Mouse (Mus musculus): Measurements from ENCODE around the gene Stmn1.
"Not testable (repeated sequence)": the region's sequence is repeated elsewhere in the genome, so short reads cannot be mapped to it uniquely, and the experiment has no call there.

Stmn1 gene

GRCm38 (mm10) chr4:134485151-134485900 is 17.2 kb downstream of the Stmn1 start:
- no peak for DNase-seq (ENCODE audit: inconsistent ontology term)

GRCm38 (mm10) chr4:134488211-134488610 is 20.1 kb downstream of the Stmn1 start:
- no peak for DNase-seq (ENCODE audit: inconsistent ontology term)

- DNase-seq (ENCODE audit: inconsistent ontology term), result no peak
Observed at GRCm38 (mm10) chr4:134489986-134490665, 22.0 kb downstream of the Stmn1 start.

DNA sequence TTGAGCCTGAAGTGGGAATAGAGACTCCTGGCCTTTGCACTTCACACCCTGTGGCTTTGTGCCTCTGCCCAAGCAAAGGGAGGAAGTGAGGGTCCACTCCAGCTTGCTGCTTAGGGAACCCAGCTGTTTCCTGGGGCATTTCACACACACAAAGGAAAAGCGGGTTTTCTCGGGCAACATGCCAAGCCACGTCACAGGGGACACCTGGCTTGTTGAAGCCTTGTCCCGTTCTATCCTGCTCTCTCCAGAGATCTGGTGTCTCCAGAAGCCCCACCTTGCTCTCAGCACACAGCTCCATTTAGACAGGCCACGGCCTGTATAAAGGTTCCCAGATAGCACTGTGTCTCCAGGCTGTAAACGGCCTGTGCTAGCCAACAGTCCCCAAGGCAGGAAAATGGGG is 23.6 kb downstream of the Stmn1 start:
- no peak for DNase-seq (ENCODE audit: inconsistent ontology term)

DNA sequence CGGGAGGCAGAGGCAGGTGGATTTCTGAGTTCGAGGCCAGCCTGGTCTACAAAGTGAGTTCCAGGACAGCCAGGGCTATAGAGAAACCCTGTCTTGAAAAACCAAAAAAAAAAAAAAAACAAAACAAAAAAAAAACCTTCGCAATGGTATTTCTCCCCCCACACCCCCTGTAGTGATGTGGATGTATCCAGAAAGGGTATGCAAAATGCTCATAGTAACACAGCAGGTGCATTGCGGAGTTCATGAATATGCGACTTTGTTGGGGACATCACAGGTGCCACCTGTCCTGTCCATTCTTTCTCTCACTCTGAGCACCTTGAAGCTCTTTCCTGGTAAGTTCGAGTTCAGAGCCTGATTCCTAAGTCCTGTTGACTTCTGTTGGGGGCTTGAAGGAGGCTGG is 26.0 kb downstream of the Stmn1 start:
- not testable (repeated sequence) for DNase-seq (ENCODE audit: inconsistent ontology term)

GRCm38 (mm10) chr4:134494780-134495545 is 26.8 kb downstream of the Stmn1 start:
- DNase-seq (ENCODE audit: inconsistent ontology term), result no peak

GRCm38 (mm10) chr4:134495546-134495923 is 27.4 kb downstream of the Stmn1 start:
- DNase-seq (ENCODE audit: inconsistent ontology term), result no peak

DNA sequence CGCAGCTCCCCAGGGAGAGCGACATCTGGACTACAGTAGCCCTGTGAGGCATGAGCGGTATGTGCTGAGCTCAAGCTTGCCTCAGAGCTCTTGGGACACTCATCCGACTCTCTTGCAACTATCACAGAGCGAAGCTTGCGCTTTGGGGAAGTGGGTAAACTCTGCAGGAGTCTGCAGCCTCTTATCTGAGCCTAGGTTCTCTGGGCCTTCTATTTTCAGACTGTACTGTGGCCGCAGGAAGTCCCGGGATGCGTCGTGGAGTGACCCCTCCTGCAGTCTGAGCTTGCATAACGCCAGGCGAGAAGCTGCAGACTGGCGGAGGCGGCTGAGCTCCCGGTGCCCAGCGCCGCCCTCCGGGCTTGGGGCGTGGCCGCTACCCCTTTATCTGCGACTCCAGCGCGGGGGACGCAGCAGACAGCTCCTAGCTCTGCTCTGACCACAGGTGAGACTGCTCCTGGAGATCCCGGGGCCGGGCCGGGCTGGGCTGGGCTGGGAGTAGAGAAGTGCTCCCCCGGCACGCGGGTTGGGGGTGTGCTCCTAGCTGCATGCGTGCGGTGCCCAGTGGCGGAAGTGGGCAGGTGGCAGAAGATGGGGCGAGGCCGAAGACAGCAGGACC is 28.6 kb downstream of the Stmn1 start, which contains the start of gene Paqr7:
Gene Paqr7 (plus strand): TSS at position 103 of the 616 bp plus-strand sequence.
- DNase-seq (ENCODE audit: inconsistent ontology term), result peak; percentile 79

- DNase-seq (ENCODE audit: inconsistent ontology term), result no peak
Observed at GRCm38 (mm10) chr4:134497223-134497622, 29.1 kb downstream of the Stmn1 start.

- DNase-seq (ENCODE audit: inconsistent ontology term), result no peak
Observed at GRCm38 (mm10) chr4:134497986-134498731, 30.0 kb downstream of the Stmn1 start.

DNA sequence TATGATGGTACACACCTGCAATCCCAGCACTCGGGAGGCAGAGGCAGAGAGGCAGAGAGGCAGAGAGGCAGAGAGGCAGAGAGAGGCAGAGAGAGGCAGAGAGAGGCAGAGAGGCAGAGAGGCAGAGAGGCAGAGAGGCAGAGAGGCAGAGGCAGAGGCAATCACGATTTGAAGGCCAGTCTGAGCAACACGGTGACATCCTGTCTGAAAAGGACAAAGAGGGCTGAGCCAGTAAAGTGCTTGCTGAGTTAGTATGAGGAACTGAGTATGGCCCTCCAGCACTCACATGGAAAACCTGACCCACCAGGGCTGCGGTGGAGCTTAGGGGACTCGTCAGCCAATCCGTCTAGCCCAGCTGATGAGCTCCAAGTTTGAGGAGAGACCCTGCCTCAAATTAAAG is 30.9 kb downstream of the Stmn1 start:
- not testable (repeated sequence) for DNase-seq (ENCODE audit: inconsistent ontology term)

DNA sequence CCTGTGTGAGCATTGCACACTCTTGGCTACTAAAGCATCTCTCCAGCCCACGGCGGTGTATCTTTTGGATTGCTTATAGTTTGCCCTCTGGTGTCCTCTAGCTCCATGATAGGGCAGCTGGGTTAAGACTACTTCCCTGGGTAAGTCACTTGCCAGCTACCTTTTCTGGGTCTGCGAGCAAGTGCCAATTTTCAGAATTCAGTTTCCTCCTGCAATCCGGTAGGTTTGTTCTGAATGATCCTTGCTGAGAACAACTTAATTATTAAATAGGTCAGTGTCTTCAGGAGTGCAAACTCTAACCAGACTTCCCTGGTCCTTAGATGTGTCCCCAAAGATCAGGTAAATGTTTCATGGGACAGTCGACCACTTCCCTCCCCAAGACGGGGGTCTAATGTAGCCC is 33.0 kb downstream of the Stmn1 start:
- DNase-seq (ENCODE audit: inconsistent ontology term), result no peak

DNA sequence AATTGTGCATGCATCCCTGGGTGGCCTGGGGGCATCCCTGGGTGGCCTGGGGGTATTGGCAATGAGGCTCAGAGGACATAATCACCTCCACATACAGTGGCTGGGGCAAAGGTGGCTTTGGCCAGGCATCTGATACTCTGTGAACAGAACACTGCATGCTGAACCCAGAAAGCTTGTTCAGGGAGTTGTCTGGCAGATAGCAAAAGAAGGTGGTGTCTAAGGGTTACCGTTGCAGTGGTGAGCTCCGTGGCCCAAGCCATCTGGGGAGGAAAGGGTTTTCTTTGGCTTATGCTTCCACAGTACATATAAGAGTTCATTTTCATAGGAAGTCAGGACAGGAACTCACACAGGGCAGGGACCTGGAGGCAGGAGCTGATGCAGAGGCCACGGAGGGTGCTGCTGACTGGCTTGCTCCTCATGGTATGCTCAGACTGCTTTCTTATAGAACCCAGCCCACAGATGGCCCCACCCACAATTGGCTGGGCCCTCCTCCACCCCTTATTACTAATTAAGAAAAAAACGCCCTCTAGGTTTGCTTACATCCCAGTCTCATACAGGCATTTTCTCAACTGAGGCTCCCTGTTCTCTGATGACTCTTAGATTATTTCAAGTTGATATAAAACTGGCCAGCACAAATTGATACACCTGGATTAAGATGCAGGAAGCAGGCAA is 35.7 kb downstream of the Stmn1 start:
- no peak for DNase-seq (ENCODE audit: inconsistent ontology term)

DNA sequence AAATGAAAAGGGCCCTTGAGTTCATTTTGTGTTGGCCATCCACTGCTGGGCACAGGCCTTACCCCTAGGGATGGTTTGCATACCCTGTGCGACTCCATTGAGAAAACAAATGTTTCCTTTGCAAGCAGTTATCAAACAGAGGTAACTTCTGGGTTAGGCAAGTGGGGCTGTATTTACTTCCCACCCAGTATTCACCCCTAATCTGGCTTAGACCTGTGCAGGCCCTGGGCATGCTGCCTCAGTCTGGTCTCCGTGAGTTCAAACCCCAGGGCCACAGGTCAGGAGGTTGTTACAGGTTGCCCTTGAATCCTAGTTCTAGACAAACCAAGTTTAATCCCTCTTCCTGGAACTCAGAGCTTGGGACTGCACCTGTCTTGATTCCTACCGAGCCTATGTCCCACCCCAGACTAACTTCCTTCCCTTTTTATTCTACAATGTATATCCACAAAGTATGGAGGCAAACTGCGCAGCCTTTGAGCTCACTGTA is 37.2 kb downstream of the Stmn1 start:
- no peak for DNase-seq (ENCODE audit: inconsistent ontology term)

DNA sequence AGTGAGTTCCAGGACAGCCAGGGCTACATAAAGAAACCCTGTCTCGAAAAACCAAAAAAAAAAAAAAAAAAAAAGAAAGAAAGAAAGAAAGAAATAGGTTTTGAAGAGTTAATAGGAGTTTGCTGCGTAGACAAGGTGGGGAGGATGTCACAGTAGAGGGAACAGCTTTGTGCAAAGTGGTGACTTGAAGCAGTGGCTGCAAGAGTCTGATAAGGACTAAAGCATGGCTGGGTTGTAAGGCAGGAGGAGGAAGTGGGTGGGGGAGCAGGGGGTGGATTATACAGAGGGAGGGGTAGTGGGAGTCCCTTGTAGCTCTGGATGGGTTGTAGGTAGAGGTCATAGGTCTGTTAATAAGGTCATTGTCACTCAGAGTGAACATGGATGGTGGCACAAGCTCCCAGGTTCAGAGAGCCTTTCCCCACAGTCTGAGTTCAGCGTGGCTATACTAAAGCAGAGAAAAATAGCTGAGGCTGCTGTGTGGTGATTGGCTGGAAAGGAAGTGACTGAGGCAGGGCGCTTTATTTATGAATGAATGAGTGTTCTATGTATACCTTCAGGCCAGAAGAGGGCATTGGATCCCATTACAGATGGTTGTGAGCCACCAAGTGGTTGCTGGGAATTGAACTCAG is 38.0 kb downstream of the Stmn1 start:
- no peak for DNase-seq (ENCODE audit: inconsistent ontology term)

- DNase-seq (ENCODE audit: inconsistent ontology term), result no peak
Observed at GRCm38 (mm10) chr4:134506713-134507112, 38.6 kb downstream of the Stmn1 start.

DNA sequence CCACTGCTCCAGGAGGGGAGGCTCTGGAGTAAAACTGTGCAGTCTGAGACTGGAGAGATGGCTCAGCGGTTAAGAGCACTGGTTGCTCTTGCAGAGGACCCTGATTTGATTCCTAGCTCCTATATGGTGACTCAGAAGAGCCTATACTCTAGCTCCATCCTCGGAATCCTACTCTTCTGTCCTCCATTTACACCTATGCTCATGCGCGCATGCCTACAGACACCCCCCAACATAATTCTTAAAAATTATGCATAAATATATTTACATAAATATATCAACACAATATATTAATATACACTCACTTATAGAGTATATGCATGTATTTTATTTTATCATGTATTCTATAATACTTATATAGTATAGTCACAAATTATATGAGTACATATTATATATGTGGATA is 42.3 kb downstream of the Stmn1 start:
- no peak for DNase-seq (ENCODE audit: inconsistent ontology term)

- peak; percentile 92 for DNase-seq (ENCODE audit: inconsistent ontology term)
Observed at GRCm38 (mm10) chr4:134510845-134511411, 42.8 kb downstream of the Stmn1 start, which contains the start of gene Aunip. Gene Aunip, plus strand, starts transcription at chr4:134510999.

GRCm38 (mm10) chr4:134511730-134512129 is 43.6 kb downstream of the Stmn1 start:
- no peak for DNase-seq (ENCODE audit: inconsistent ontology term)

DNA sequence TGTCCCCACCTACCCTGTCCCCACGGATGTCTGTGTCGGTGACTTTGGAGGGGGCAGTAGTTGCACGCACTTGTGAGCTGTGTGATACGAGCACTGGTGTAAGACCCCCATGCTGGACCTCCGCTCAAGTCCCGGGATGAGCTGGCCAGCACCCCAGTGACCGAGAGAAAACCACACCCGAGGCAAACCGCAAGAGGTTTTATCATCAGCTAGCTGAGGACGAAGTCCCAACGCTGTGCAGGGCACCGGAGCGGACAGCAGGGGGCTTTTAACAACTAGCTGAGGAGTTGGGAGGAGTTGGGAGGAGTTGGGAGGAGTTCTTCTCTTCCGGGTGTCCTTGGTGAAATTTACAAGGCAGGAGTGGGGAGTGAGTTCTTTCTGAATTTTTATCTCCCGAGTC is 44.7 kb downstream of the Stmn1 start:
- peak; percentile 76 for DNase-seq (ENCODE audit: inconsistent ontology term)

All from Muller cell, postnatal 12 days (primary cell).